Mouse (Mus musculus): ENCODE data around the gene Fras1.

GRCm38 (mm10) chr5:96516329-96516728, 142.6 kb downstream of the Fras1 start:
- TF ChIP-seq CTCF (IDR thresholded peaks at IDR 0.05; ENCODE audit: insufficient read depth, low read depth, low read length), result no peak
- TF ChIP-seq POLR2A (IDR thresholded peaks at IDR 0.05; ENCODE audit: insufficient read depth, low read depth, low read length), result no peak

Data from olfactory bulb, adult 2 months (tissue).